Mouse (Mus musculus) c-Kit-negative CD71-positive TER-119-positive erythroid progenitor cells, embryonic 14.5 days (primary cell): ENCODE measurements around the gene Nek10.
"Not testable (repeated sequence)": the region's sequence is repeated elsewhere in the genome, so short reads cannot be mapped to it uniquely, and the experiment has no call there.

ENCODE experiments used
- DNase-seq: peaks from one replicate; pipeline ENCODE4 v3.0.0-alpha.2; 2013; ENCODE audit warnings: low read depth, low spot score

Nek10 gene

DNA sequence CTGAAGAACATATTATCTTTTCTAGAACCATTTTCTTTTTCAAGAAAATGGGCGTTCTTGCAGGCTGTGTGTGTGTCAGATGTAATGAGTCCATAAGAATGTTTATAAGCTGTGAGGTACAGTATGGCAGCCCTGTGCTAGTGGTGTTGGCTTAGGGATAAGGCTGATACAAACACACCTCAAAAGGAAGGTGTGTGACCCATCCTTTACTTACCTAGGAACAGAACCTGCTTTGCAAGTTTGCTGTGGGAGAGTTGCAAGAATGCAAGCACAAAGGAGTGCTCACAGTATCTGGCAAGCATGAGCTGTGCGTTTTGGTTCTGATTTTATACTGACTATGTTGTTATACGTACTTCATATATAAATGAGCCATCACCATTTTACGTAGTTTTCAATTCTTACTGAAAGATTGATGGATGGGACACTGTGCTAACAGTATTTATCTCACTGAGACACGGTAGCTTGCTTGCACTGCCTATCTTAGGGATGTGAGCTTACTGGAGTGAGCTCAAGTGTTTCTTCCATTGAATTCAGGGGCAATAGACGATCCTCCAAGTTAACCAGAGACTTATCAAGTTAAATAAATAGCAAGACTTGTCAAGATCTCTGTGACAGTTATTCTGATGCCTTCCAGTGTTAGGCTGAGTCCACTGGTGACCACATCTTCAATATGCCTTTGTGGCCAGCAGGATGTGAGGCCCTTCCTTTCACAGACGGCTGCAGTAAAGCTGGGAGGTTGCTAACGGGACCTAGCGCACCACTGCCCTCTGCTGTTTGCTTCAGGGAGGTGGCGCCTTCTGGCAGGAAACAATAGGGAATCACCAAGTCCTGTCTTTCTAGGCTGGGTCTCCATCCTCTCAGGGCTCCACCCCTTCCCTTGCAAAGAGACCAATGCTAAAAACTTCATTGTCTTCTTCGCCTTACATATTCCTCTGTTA lies 181.8 kb downstream of the Nek10 start:
- DNase-seq, result no peak

GRCm38 (mm10) chr14:14987403-14987802 lies 184.2 kb downstream of the Nek10 start:
- no peak for DNase-seq

DNA sequence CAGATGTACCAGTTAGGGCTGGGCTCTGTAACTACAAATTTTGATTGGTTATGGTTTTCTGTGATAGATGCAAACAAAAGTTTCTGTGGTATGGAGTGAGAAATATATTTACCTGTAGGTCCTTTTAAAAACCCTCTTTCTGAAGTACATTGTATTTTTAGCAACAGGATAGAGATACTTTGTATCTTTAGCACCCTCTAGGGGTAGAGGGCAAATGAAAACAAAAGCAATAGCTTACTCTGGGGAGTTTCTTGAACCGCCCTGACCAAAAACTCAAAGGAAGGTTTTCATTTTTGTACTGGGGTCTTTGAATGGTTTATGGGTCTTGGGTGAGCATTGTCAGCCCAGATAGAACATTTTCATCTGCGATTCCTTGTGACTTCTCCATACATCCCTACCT lies 188.4 kb downstream of the Nek10 start:
- DNase-seq, result no peak

GRCm38 (mm10) chr14:15011408-15011807 lies 208.2 kb downstream of the Nek10 start:
- DNase-seq, result no peak

- no peak for DNase-seq
Measured at GRCm38 (mm10) chr14:15014799-15015198, 211.6 kb downstream of the Nek10 start.

GRCm38 (mm10) chr14:15030626-15031025 lies 227.4 kb downstream of the Nek10 start:
- not testable (repeated sequence) for DNase-seq

DNA sequence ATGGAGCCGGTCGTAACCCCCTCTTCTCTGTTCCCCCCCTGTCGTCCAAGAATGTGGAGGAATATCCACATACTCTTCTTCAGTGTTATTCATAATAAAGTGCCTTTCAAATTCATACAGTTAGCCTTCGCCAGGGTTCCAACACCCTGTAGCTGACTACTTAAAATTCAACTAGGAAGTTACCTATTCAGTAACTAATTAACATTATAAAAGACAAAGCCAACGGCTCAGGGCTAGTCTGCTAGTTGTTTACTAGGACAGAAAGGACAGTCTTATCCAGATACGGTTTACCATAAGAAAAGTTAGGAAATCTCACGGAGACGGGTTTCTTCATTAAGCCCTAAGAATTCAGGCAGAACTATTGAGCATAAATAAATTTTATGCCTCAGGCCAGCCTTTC lies 231.4 kb downstream of the Nek10 start:
- not testable (repeated sequence) for DNase-seq

DNA sequence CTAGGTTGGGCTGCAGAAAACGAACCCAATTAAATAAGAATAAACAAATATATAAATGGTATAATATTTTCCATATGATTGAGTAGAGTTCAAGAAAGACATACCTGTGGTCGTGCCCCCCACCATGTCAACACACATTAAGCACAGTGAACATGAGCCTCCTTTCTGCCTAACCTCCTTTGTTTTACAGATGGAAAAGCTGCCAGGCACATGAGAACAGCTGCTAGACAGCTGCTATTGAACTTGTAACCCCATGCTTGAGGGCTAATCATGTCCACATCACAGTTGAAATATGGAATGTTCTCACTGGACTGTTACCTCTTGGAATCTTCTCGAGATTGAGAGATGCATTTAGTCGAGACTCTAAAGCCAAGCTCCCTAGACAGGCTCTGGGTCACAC lies 245.0 kb downstream of the Nek10 start:
- no peak for DNase-seq

GRCm38 (mm10) chr14:15061496-15061895 lies 258.3 kb downstream of the Nek10 start:
- DNase-seq, result no peak
